Mouse (Mus musculus) G1E (cell line): ENCODE measurements around the gene Fam20a.

ENCODE experiments used
- CTCF ChIP-seq: IDR thresholded peaks from 2 replicates; pipeline ENCODE4 v1.5.1; 2012; ENCODE audit warnings: low read depth, low read length, inconsistent platforms, mixed read lengths
- GATA1 ChIP-seq: IDR thresholded peaks from 2 replicates; pipeline ENCODE4 v1.6.1; 2012; ENCODE audit warnings: borderline replicate concordance, low read length, inconsistent platforms, mixed read lengths
- TAL1 ChIP-seq: conservative IDR thresholded peaks from 2 replicates; pipeline ENCODE4 v1.6.1; 2012; ENCODE audit warnings: low read depth, low read length, inconsistent platforms, mixed read lengths

DNA sequence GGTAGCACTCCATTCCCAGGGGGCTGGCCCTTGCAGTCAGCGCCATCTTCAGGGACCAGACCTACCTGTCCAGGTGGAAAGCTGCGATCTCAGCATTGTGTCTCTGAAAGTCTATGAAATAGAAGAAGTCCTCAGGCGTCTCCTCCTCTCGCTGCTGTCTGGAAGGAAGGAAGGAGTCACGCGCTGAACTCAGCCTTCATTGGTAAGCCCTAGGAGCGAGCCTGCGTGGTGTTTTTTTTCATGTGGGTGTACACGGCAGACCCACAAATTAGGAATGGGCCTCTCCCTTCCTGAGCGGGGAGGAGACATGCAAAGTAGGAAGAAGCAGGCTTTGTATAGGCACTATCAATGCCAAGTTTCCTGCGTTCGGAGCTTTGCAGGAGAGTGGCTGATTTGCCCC lies 43.8 kb downstream of the Fam20a start:
- TF ChIP-seq CTCF (no peak), TAL1 (no peak), GATA1 (no peak)
